Mouse (Mus musculus) lung, postnatal 0 days (tissue): ENCODE results near the gene Olah. TPM values are rescaled to one million over a fixed set of nuclear protein-coding genes. Genes with fewer than 3 reads are reported as not detected.
A peak's percentile ranks its signal among the peaks of the same experiment; 100 is the strongest.
"Not testable (repeated sequence)": the region's sequence is repeated elsewhere in the genome, so short reads cannot be mapped to it uniquely, and the experiment has no call there.

Source experiments
- ATAC-seq: fragments of 200-750 bp; cut with Nextera tagmentation; 2 replicates; pipeline ENCODE4 v1.8.0; 2017; ENCODE audit warnings: moderate library complexity
- DNase-seq: peaks from one replicate; pipeline ENCODE4 v3.0.0-alpha.2; 2016; ENCODE audit warnings: low spot score
- H3K27ac ChIP-seq: fragments of 300-500 bp; sonication (generic); 2 replicates; pipeline ENCODE4 v1.5.1; 2014; ENCODE audit warnings: antibody characterized with exemption, mild to moderate bottlenecking, low read length, mixed read lengths
- H3K27me3 ChIP-seq: fragments of 300-500 bp; sonication (generic); replicated peaks from 2 replicates; pipeline ENCODE4 v1.6.1; 2014; ENCODE audit warnings: low read length, mixed read lengths; ENCODE audit not compliant: insufficient read depth
- H3K36me3 ChIP-seq: fragments of 300-500 bp; sonication (generic); 2 replicates; pipeline ENCODE4 v1.6.1; 2014; ENCODE audit warnings: low read length, mixed read lengths; ENCODE audit not compliant: insufficient read depth
- H3K4me1 ChIP-seq: fragments of 300-500 bp; sonication (generic); 2 replicates; pipeline ENCODE4 v1.6.1; 2014; ENCODE audit warnings: antibody characterized with exemption, low read depth, low read length, mixed read lengths; ENCODE audit not compliant: insufficient read depth
- H3K4me2 ChIP-seq: fragments of 300-500 bp; sonication (generic); replicated peaks from 2 replicates; pipeline ENCODE4 v1.6.1; 2014; ENCODE audit warnings: low read depth, mild to moderate bottlenecking, low read length, moderate library complexity, mixed read lengths
- H3K4me3 ChIP-seq: fragments of 300-500 bp; sonication (generic); 2 replicates; pipeline ENCODE4 v1.5.1; 2014; ENCODE audit warnings: low read depth, low read length
- H3K9ac ChIP-seq: fragments of 300-500 bp; sonication (generic); replicated peaks from 2 replicates; pipeline ENCODE4 v1.6.1; 2014; ENCODE audit warnings: low read depth, mild to moderate bottlenecking
- H3K9me3 ChIP-seq: fragments of 300-500 bp; sonication (generic); 2 replicates; pipeline ENCODE4 v1.6.1; 2016; ENCODE audit warnings: low read length, mixed read lengths
- CTCF ChIP-seq: IDR thresholded peaks from 2 replicates; pipeline ENCODE4 v1.5.1; 2016; ENCODE audit warnings: antibody characterized with exemption, mild to moderate bottlenecking
- EP300 ChIP-seq: IDR thresholded peaks from 2 replicates; pipeline ENCODE4 v1.6.1; 2016; ENCODE audit warnings: antibody characterized with exemption, mild to moderate bottlenecking, control low read depth
- WGBS: fragments of 180-500 bp; shearing (Covaris S2); extraction: QIAGEN DNeasy Blood & Tissue Kit; methylation state at CpG from one replicate; pipeline ENCODE4 v1.1.7; 2014; 5-methylcytosine and 5-hydroxymethylcytosine counted together
- polyA plus RNA-seq: library from polyadenylated mRNA; unstranded; fragments of >200 nt; fragmentation: Nextera tagmentation; extraction: Ambion mirVana; gene quantifications from 2 replicates; pipeline ENCODE4 v1.2.1, GENCODE M21; 2015

Olah gene
- polyA plus RNA-seq: 1.3 TPM in 1 of 2 replicates, not detected in the other

GRCm38 (mm10) chr2:3397110-3397509 is at the start of gene Olah:
Gene Olah (minus strand): TSS chr2:3397210.
- not testable (repeated sequence) for H3K27me3 ChIP-seq, H3K4me3 ChIP-seq, H3K36me3 ChIP-seq, H3K27ac ChIP-seq, ATAC-seq, DNase-seq, H3K9me3 ChIP-seq, H3K4me2 ChIP-seq, H3K9ac ChIP-seq, H3K4me1 ChIP-seq
- WGBS: 58% methylated on average over 10 of the region's 10 CpGs

- H3K4me1 ChIP-seq: no peaks in the 10 kb centered on the region
- no peak overlapping the region for H3K9ac ChIP-seq
- H3K36me3 ChIP-seq: peaks cover 19% of the 10 kb centered on the region; the same call in 1 of the 2 replicates
- DNase-seq: no peak
- no peaks in the 10 kb centered on the region for H3K9me3 ChIP-seq
- H3K27ac ChIP-seq: no peak overlapping the region
- H3K4me3 ChIP-seq: no peak overlapping the region
- ATAC-seq: no peak
- TF ChIP-seq CTCF (no peak), EP300 (no peak)
- no peak overlapping the region for H3K4me2 ChIP-seq
- 68% methylated on average over 4 of the region's 4 CpGs for WGBS
- H3K27me3 ChIP-seq: no peaks in the 10 kb centered on the region
These were observed 49.0 kb upstream of the Olah start for GRCm38 (mm10) chr2:3445984-3446383.

GRCm38 (mm10) chr2:3444206-3444605 is 47.2 kb upstream of the Olah start:
- Histone ChIP-seq H3K27ac (no peak overlapping the region), H3K9ac (no peak overlapping the region), H3K4me2 (no peak overlapping the region), H3K9me3 (no peaks in the 10 kb centered on the region), H3K4me1 (no peaks in the 10 kb centered on the region), H3K36me3 (peaks cover 19% of the 10 kb centered on the region; the same call in 1 of the 2 replicates), H3K4me3 (no peak overlapping the region), H3K27me3 (no peaks in the 10 kb centered on the region)
- TF ChIP-seq CTCF (no peak), EP300 (no peak)
- DNase-seq (no peak), ATAC-seq (no peak)
- 55% methylated on average over 7 of the region's 7 CpGs for WGBS

- WGBS: 69% methylated on average over 7 of the region's 7 CpGs
- TF ChIP-seq EP300: no peak
- DNase-seq: no peak
These were observed 40.9 kb upstream of the Olah start for GRCm38 (mm10) chr2:3437956-3438355.

GRCm38 (mm10) chr2:3435369-3436061 is 38.5 kb upstream of the Olah start:
- no peak for ATAC-seq
- Histone ChIP-seq H3K27me3 (no peaks in the 10 kb centered on the region), H3K4me2 (no peak overlapping the region), H3K27ac (no peak overlapping the region), H3K4me1 (no peaks in the 10 kb centered on the region), H3K4me3 (no peak overlapping the region), H3K9ac (no peak overlapping the region), H3K9me3 (no peaks in the 10 kb centered on the region), H3K36me3 (no peaks in the 10 kb centered on the region)
- DNase-seq: no peak
- TF ChIP-seq CTCF: no peak
- TF ChIP-seq EP300: no peak
- 84% methylated on average over 6 of the region's 6 CpGs for WGBS

More at GRCm38 (mm10) chr2:3437956-3438355, 40.9 kb upstream of the Olah start:
- Histone ChIP-seq H3K4me2 (no peak overlapping the region), H3K36me3 (0 out of 2 replicates have a peak, but pooled peaks cover 6% of the 10 kb centered on the region), H3K27ac (no peak overlapping the region), H3K9me3 (no peaks in the 10 kb centered on the region), H3K4me3 (no peak overlapping the region), H3K27me3 (no peaks in the 10 kb centered on the region), H3K9ac (no peak overlapping the region), H3K4me1 (no peaks in the 10 kb centered on the region)
- ATAC-seq: no peak

- H3K27ac ChIP-seq: no peak overlapping the region
- no peak overlapping the region for H3K9ac ChIP-seq
- no peaks in the 10 kb centered on the region for H3K4me1 ChIP-seq
- H3K27me3 ChIP-seq: no peaks in the 10 kb centered on the region
- TF ChIP-seq EP300 (no peak), CTCF (no peak)
- no peaks in the 10 kb centered on the region for H3K36me3 ChIP-seq
- DNase-seq (no peak), ATAC-seq (no peak)
- no peaks in the 10 kb centered on the region for H3K9me3 ChIP-seq
- no peak overlapping the region for H3K4me2 ChIP-seq
- no peak overlapping the region for H3K4me3 ChIP-seq
- 87% methylated on average over 9 of the region's 9 CpGs for WGBS
These were observed 33.9 kb upstream of the Olah start for GRCm38 (mm10) chr2:3430956-3431355.

GRCm38 (mm10) chr2:3424579-3424910 is 27.5 kb upstream of the Olah start:
- peak overlapping the region; percentile 63 for H3K4me3 ChIP-seq
- H3K36me3 ChIP-seq: no peaks in the 10 kb centered on the region
- H3K9me3 ChIP-seq: no peaks in the 10 kb centered on the region
- ATAC-seq (no peak), DNase-seq (peak; percentile 13)
- 3% methylated on average over 9 of the region's 10 CpGs for WGBS
- H3K4me2 ChIP-seq: peak overlapping the region; percentile 92
- H3K27ac ChIP-seq: no peak overlapping the region
- H3K4me1 ChIP-seq: no peaks in the 10 kb centered on the region; the same call in 1 of the 2 replicates
- no peaks in the 10 kb centered on the region for H3K27me3 ChIP-seq
- peak overlapping the region; percentile 49 for H3K9ac ChIP-seq
- TF ChIP-seq CTCF (no peak), EP300 (no peak)
